Mouse (Mus musculus): ENCODE results near the gene Lingo2. TPM values are rescaled to one million over a fixed set of nuclear protein-coding genes. Genes with fewer than 3 reads are reported as not detected.

Lingo2 gene
- polyA plus RNA-seq, 1 experiment from 2014 or later = 0.06 TPM

- Histone ChIP-seq H3K27me3 (replicated peaks) (no peaks in the 10 kb centered on the region), H3K9ac (no peak overlapping the region), H3K36me3 (no peaks in the 10 kb centered on the region), H3K9me3 (replicated peaks) (no peaks in the 10 kb centered on the region), H3K27ac (no peak overlapping the region), H3K4me1 (no peaks in the 10 kb centered on the region), H3K4me3 (no peak overlapping the region), H3K4me2 (no peak overlapping the region)
- WGBS (ENCODE audit: insufficient replicate concordance) = 58% methylated on average over 1 of the region's 1 CpGs
- ATAC-seq = no peak
Measured at GRCm38 (mm10) chr4:36490255-36490654, 461.3 kb downstream of the Lingo2 start.

GRCm38 (mm10) chr4:36435211-36435610 lies 516.3 kb downstream of the Lingo2 start:
- H3K27me3 ChIP-seq (replicated peaks) = no peaks in the 10 kb centered on the region
- 77% methylated on average over 3 of the region's 3 CpGs for WGBS (ENCODE audit: insufficient replicate concordance)
- H3K36me3 ChIP-seq = no peaks in the 10 kb centered on the region
- no peak overlapping the region for H3K4me3 ChIP-seq
- H3K27ac ChIP-seq = no peak overlapping the region
- no peaks in the 10 kb centered on the region for H3K4me1 ChIP-seq
- ATAC-seq = no peak
- no peak overlapping the region for H3K9ac ChIP-seq
- no peaks in the 10 kb centered on the region for H3K9me3 ChIP-seq (replicated peaks)
- no peak overlapping the region for H3K4me2 ChIP-seq

GRCm38 (mm10) chr4:36426192-36426591 lies 525.4 kb downstream of the Lingo2 start:
- Histone ChIP-seq H3K9me3 (replicated peaks) (no peaks in the 10 kb centered on the region), H3K4me2 (no peak overlapping the region), H3K9ac (no peak overlapping the region), H3K4me1 (no peaks in the 10 kb centered on the region), H3K36me3 (no peaks in the 10 kb centered on the region), H3K27me3 (replicated peaks) (no peaks in the 10 kb centered on the region), H3K4me3 (no peak overlapping the region), H3K27ac (no peak overlapping the region)
- WGBS (ENCODE audit: insufficient replicate concordance) = 45% methylated on average over 5 of the region's 5 CpGs
- ATAC-seq = no peak

GRCm38 (mm10) chr4:36407350-36407749 lies 544.2 kb downstream of the Lingo2 start:
- ATAC-seq = no peak
- 61% methylated on average over 3 of the region's 3 CpGs for WGBS (ENCODE audit: insufficient replicate concordance)
- H3K4me1 ChIP-seq = no peaks in the 10 kb centered on the region

DNA sequence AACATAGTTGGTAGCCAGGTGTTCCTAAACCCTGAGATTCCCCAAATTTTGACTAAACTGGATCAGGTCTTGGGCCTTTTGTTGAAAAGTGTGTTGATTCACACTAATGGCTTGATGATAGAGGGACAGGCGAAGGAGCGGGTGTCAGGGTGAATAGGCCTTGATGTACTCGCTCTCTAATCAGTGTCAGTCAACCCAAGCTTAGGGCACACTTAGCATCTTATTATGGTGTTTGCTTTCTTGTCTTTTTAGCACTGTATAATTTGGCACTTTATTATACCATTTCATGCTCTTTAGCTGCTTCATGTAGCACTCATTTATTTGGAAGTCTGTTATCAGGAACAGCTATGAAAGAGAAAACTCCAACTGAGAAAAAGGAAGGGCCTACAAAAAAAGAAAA lies 582.6 kb downstream of the Lingo2 start:
- Histone ChIP-seq H3K27me3 (replicated peaks) (no peaks in the 10 kb centered on the region), H3K27ac (no peak overlapping the region), H3K4me2 (no peak overlapping the region), H3K9me3 (replicated peaks) (no peaks in the 10 kb centered on the region), H3K9ac (no peak overlapping the region), H3K4me3 (no peak overlapping the region), H3K36me3 (no peaks in the 10 kb centered on the region), H3K4me1 (no peaks in the 10 kb centered on the region)
- ATAC-seq = no peak
- 81% methylated on average over 3 of the region's 3 CpGs for WGBS (ENCODE audit: insufficient replicate concordance)

More at GRCm38 (mm10) chr4:36407350-36407749, 544.2 kb downstream of the Lingo2 start:
- Histone ChIP-seq H3K36me3 (no peaks in the 10 kb centered on the region), H3K27me3 (replicated peaks) (no peaks in the 10 kb centered on the region), H3K4me2 (no peak overlapping the region), H3K27ac (no peak overlapping the region), H3K9ac (no peak overlapping the region), H3K9me3 (replicated peaks) (no peaks in the 10 kb centered on the region), H3K4me3 (no peak overlapping the region)

- H3K27ac ChIP-seq = no peak overlapping the region
- H3K9ac ChIP-seq = no peak overlapping the region
- 51% methylated on average over 2 of the region's 2 CpGs for WGBS (ENCODE audit: insufficient replicate concordance)
- H3K36me3 ChIP-seq = no peaks in the 10 kb centered on the region
- H3K9me3 ChIP-seq (replicated peaks) = no peaks in the 10 kb centered on the region
- H3K27me3 ChIP-seq (replicated peaks) = no peaks in the 10 kb centered on the region
- ATAC-seq = no peak
- no peak overlapping the region for H3K4me3 ChIP-seq
- no peaks in the 10 kb centered on the region for H3K4me1 ChIP-seq
- H3K4me2 ChIP-seq = no peak overlapping the region
Measured at GRCm38 (mm10) chr4:36354401-36354800, 597.1 kb downstream of the Lingo2 start.

DNA sequence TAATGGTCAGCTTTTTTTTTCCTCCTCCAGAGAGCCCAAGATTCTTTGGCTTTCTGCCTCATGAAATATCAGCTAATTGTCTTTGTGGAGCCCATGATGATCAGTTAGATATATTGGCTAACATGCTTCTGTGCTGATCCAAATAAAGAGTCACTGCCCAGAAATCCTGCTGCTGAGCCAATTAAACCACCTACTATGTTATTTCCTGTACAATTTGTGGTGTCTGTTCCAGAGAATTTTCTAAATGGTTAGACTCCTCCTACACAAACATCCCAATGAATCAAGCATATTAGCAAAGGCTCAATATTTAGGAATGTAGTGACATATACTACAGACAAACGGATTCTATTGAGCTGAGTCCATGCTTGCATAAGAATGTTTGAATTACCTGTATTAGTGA lies 619.8 kb downstream of the Lingo2 start:
- no peaks in the 10 kb centered on the region for H3K27me3 ChIP-seq (replicated peaks)
- no peak overlapping the region for H3K4me3 ChIP-seq
- no peak for ATAC-seq
- no peak overlapping the region for H3K27ac ChIP-seq
- no peaks in the 10 kb centered on the region for H3K4me1 ChIP-seq
- no peak overlapping the region for H3K4me2 ChIP-seq
- WGBS (ENCODE audit: insufficient replicate concordance) = 41% methylated on average over 1 of the region's 1 CpGs
- no peak overlapping the region for H3K9ac ChIP-seq
- H3K9me3 ChIP-seq (replicated peaks) = no peaks in the 10 kb centered on the region
- no peaks in the 10 kb centered on the region for H3K36me3 ChIP-seq

GRCm38 (mm10) chr4:36325603-36326002 lies 625.9 kb downstream of the Lingo2 start:
- H3K27ac ChIP-seq = no peak overlapping the region
- no peak overlapping the region for H3K4me2 ChIP-seq
- no peaks in the 10 kb centered on the region for H3K9me3 ChIP-seq (replicated peaks)
- no peak overlapping the region for H3K4me3 ChIP-seq
- no peaks in the 10 kb centered on the region for H3K36me3 ChIP-seq
- H3K4me1 ChIP-seq = no peaks in the 10 kb centered on the region
- no peak for ATAC-seq
- no peaks in the 10 kb centered on the region for H3K27me3 ChIP-seq (replicated peaks)
- no peak overlapping the region for H3K9ac ChIP-seq

DNA sequence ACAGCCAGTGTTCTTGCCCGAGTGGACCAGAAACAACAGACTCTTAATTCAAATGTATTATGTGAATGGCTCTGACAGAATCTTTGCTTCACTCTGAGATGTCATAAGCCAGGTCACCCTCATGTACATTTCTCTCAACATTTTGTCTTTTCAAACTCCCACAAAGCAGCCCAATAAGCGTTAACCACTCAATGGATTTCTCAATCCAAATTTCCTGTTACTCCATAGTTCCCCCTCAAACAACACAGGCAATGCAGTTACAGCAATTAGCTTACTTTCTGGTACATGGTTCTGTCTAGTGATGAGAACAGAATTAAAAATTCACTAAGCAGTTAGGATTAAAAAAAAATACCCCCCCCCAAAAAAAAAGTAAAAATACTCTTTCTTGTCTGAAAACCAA lies 638.5 kb downstream of the Lingo2 start:
- Histone ChIP-seq H3K9me3 (replicated peaks) (no peaks in the 10 kb centered on the region), H3K4me2 (no peak overlapping the region), H3K36me3 (no peaks in the 10 kb centered on the region), H3K27ac (no peak overlapping the region), H3K9ac (no peak overlapping the region), H3K4me1 (no peaks in the 10 kb centered on the region), H3K27me3 (replicated peaks) (no peaks in the 10 kb centered on the region), H3K4me3 (no peak overlapping the region)
- 64% methylated on average over 2 of the region's 2 CpGs for WGBS (ENCODE audit: insufficient replicate concordance)
- no peak for ATAC-seq

GRCm38 (mm10) chr4:36311431-36311830 lies 640.1 kb downstream of the Lingo2 start:
- no peak for ATAC-seq
- no peak overlapping the region for H3K9ac ChIP-seq
- no peak overlapping the region for H3K4me2 ChIP-seq
- no peaks in the 10 kb centered on the region for H3K36me3 ChIP-seq
- no peak overlapping the region for H3K27ac ChIP-seq
- H3K4me1 ChIP-seq = no peaks in the 10 kb centered on the region
- H3K4me3 ChIP-seq = no peak overlapping the region
- no peaks in the 10 kb centered on the region for H3K27me3 ChIP-seq (replicated peaks)
- 74% methylated on average over 6 of the region's 6 CpGs for WGBS (ENCODE audit: insufficient replicate concordance)
- no peaks in the 10 kb centered on the region for H3K9me3 ChIP-seq (replicated peaks)

DNA sequence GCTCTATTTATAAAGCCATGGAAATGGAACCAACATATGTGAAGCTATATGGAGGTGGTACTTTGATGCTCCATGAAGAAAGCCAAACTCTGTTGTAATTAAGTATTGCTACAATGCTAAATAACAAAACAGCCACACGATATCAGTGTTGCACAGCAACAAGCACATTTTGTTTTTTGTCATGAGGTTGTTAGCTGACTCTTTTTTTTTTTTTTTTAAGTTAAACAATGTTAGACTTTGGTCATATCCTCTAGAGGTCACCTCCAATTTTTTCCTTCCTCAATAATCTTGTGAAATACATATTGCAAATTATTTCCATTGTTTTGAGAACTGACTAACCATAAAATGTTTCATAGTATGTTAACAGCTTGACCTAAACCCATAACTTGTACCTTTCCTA lies 646.3 kb downstream of the Lingo2 start:
- H3K27me3 ChIP-seq (replicated peaks) = no peaks in the 10 kb centered on the region
- H3K9ac ChIP-seq = no peak overlapping the region
- no peak for ATAC-seq
- WGBS (ENCODE audit: insufficient replicate concordance) = 55% methylated on average over 1 of the region's 1 CpGs
- no peak overlapping the region for H3K4me2 ChIP-seq
- H3K36me3 ChIP-seq = no peaks in the 10 kb centered on the region
- H3K9me3 ChIP-seq (replicated peaks) = no peaks in the 10 kb centered on the region
- H3K27ac ChIP-seq = no peak overlapping the region
- H3K4me1 ChIP-seq = no peaks in the 10 kb centered on the region
- no peak overlapping the region for H3K4me3 ChIP-seq

DNA sequence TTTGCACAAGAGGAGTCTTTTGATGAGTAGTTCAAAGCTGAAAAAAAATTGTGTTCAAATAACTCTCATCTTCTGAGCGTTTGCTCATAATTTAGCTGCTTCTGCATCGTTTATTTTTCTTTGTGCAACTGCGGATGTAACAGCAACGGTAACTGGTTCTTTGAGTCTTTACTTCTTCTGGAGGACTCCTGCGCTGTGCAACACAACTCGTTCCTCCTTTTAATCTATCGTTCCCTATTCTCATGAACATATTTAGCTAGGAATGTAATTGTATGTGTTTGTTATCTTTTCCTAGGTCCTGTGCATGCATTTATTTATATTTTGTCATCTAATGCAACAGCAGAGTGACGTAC lies 661.9 kb downstream of the Lingo2 start:
- H3K9ac ChIP-seq = no peak overlapping the region
- H3K27me3 ChIP-seq (replicated peaks) = no peaks in the 10 kb centered on the region
- H3K9me3 ChIP-seq (replicated peaks) = no peaks in the 10 kb centered on the region
- no peak overlapping the region for H3K4me2 ChIP-seq
- ATAC-seq = no peak
- 62% methylated on average over 8 of the region's 8 CpGs for WGBS (ENCODE audit: insufficient replicate concordance)
- no peaks in the 10 kb centered on the region for H3K4me1 ChIP-seq
- no peak overlapping the region for H3K4me3 ChIP-seq
- no peaks in the 10 kb centered on the region for H3K36me3 ChIP-seq
- H3K27ac ChIP-seq = no peak overlapping the region

DNA sequence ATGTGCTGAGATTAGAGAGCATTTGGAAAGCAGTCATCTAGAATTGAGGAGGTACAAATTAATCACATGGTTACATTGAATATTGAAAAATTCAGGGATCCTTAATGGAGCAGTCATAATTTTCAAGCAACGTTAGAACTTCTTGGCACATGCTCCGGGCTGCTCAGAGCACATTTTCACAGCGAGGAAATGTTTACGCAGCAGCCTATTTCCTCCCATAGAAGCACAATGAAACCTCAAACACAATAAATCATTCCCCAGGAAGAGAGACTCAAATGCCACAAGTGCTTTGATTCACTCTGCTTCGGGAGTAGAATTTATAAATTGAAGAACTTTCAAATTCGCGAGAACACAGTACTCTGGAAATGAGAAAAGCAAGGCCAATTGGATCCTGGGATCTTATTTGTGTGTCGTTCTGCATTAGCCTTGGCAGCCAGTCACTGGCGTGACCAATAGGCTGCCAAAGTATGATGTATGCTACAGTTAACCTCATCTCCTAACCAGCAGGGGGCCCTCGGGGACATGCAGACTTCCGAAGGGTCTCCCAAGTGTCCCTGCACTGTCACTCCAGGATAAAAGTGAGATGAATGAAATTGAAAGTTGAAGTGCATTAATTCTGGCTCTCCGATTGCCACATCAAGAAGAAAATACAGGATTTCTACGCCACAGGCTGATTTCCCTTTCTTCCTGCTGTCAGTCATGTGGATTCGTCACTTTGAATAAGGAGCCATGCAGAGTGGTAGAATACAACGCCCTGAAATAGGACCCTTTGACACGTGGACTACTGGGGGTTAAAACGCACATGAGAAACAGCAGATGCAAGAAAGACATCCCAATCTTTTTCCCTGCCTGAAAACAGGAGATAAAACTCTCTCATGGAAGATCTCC lies 662.5 kb downstream of the Lingo2 start:
- no peaks in the 10 kb centered on the region for H3K9me3 ChIP-seq (replicated peaks)
- H3K9ac ChIP-seq = no peak overlapping the region
- no peaks in the 10 kb centered on the region for H3K36me3 ChIP-seq
- H3K27ac ChIP-seq = no peak overlapping the region
- ATAC-seq = peak; percentile 37; the same call in 1 of the 2 replicates
- H3K4me2 ChIP-seq = peak overlapping the region; percentile 26
- WGBS (ENCODE audit: insufficient replicate concordance) = 26% methylated on average over 17 of the region's 17 CpGs
- H3K27me3 ChIP-seq (replicated peaks) = no peaks in the 10 kb centered on the region
- H3K4me1 ChIP-seq = no peaks in the 10 kb centered on the region
- no peak overlapping the region for H3K4me3 ChIP-seq
